Mouse (Mus musculus) cerebellum, postnatal 25 days (tissue): ENCODE data around the gene Prim2.

ENCODE experiments used
- DNase-seq, 2 experiments: peaks; one replicate each; pipeline ENCODE4 v3.0.0; 2021; ENCODE audit warnings: mixed read lengths in 2 of 2

The Prim2 gene

DNA sequence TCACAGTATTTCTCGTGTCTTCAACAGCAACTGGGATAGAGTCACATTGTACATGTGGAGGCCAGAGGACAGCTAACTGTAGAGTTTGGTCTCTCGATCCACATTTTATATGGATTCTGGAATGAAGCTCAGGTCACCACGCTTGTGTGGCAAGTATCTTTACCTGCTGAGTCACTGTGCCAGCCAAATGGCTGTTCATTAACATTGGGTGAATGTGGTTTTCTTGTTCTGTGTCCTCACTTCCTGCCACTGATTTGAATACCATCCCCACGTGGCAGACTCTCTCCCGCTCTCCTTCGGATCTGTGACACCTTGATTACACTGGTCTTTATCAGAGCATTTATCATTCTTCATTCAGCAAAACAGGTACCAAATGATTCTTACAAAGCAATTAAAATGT is 198.5 kb downstream of the Prim2 start:
- no peak for DNase-seq

DNA sequence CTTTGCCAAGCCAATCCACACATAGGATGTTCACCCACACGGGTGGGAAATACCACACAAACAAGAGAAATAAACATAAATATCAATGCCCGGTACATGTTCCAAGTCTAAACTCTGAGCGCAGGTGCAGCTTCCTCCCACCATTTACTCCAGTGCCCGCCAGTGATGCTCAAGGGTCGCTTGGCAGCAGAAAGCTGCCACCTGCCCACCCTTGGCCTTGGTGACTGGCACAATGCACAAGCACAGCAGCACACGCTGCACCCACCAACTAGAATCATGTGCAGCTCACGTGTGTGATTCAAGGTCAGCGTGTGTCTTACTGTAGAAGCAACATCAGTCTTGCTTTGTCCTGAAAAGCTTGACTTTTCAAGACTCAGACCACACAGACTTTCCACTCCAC is 199.4 kb downstream of the Prim2 start:
- no peak for DNase-seq

DNA sequence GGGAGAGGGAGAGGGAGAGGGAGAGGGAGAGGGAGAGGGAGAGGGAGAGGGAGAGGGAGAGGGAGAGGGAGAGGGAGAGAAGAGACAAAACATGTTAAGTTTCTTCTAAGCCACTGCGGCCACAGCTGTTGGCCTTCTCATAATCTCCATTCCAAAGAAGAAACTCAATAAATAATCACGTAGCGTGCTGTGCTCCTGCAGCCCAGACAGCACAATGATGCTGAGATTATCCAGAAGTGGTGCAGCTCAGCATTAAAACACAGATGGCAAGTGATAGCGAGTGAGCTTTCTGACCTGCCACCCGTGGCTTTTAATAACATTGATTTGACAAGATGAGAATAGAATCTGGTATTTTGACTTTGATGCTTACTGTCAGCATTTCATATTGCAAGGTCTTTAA is 205.4 kb downstream of the Prim2 start:
- DNase-seq: no peak

DNA sequence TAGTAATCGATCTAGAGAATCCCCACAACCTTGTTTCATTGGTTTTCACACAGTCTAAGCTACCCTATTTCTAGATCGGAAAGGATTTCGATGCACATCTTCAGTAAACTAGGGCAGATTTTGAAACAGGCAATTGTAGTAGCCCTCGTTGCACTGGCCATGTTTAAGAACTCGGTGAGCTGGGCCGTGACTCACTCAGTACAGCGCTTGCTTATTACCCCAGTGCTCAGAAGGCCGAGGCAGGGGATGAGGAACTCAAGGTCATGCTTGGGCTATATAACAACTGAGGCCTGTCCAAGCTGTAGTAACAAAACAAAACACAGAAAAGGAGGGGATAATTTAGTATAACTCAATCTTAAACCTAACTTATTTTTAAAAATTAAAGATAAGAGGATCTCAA is 208.9 kb downstream of the Prim2 start:
- DNase-seq: no peak

DNA sequence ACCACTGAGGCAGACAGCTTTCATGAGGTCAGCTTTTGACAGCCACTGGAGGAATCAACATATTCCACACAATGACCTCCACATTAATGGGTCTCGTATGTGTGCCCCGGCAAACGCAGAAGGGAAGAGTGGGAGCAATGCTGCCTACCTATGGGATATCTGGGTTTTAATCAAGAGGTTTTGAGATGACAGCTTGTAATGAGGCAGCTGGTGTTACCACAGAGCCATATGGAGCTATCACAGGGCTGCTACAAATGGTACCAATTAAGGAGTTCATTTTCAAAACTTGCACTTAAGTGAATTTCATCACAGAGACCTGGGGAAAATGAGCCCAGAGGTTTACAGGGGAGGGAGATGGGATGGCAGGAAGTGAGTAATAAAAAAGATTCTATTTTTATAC is 209.3 kb downstream of the Prim2 start:
- no peak for DNase-seq

DNA sequence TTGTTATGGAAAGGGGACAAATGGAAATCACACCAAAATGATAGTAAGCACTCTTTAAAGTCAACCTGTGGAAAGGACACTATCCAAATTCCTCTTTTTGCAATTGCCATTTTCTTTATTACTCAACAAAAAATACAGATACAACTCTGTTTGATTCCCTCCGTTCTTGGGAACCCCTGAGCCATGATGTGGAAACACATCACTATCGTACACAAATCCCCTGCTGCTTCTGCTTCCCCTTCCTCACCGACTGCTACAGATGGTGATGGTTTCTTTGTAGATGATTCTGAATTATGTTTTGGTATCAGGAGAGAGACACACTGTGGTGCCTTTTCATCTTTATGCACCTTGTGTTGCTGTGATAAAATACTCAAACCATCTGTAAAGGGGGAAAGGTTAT is 210.6 kb downstream of the Prim2 start:
- no peak for DNase-seq

DNA sequence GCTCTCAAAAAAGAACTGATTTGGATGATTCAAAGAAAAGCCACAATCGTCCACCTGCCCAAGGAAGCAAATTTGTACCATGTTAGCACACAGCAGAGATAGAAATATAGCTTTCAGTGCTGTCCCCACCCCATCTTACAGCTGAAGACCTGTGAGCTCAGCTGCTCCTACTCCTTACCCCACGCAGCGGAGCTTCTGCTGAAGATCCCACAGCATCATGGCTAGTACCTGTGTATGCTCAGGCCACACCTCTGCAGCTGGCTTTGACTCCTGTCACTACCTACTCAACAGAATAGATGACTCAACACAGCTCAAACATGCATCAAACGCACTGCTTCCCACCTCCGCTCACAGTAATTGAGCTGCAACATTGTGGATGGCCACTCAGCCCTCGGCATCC is 215.3 kb downstream of the Prim2 start:
- DNase-seq: no peak

DNA sequence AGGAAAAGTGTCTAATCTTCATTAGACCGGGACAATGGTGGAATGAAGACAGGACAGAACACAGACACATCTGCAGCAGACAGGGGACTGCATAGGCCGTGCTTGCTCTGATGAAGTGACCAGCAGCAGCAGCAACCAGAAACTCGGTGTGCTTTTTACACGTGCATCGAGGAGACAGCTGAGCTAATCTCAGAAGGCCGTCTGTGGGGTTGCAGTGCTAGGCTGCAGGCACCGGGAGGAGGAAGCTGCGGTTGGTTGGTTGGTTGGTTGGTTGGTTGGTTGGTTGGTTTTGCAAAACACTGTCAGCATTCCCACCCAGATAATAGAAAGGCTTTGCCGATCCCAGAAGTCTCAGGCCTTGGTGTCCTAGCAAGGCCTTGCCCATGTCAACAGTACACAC is 216.3 kb downstream of the Prim2 start:
- DNase-seq: no peak

DNA sequence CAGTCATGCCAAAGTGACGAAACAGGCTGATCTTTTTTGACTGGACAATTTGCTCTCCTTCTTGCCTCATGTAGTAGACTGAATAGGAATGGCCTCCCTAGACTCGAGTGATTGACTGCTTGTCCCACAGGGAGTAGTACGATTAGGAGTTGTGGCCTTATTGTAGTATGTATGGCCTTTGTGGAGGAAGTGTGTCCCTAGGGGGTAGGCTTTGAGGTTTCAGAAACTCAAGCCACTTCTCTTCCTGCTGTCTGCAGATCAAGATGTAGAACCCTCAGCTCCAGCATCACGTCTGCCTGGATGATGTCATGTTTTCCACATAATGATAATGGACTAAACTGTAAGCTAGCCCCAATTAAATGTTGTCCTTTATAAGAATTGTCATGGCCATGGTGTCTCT is 222.4 kb downstream of the Prim2 start:
- no peak for DNase-seq

DNA sequence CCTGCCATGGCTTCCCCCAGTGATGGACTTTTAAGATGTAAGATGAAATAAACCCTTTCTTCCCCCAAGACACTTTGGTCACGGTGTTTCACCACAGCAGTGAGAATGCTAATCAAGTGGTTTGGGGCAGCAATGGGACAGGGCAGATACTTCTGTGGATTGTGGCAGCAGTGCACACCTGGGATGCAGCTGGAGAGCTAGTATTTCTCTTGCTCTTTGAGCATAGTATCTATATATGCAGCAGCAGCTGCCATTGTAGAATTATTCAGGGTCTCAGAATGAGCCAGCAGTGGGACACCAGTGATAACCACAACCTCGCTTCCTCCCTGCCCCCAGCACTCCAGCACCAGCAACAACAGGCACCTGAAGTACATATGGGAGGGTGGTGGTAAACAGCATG is 233.4 kb downstream of the Prim2 start:
- DNase-seq: no peak
